Mouse (Mus musculus) embryonic facial prominence, embryonic 12.5 days (tissue): ENCODE measurements around the gene Whrn. TPM values are rescaled to one million over a fixed set of nuclear protein-coding genes. Genes with fewer than 3 reads are reported as not detected.

Experiments
- ATAC-seq: fragments of 200-750 bp; cut with Nextera tagmentation; 2 replicates; pipeline ENCODE4 v1.8.0; 2017; ENCODE audit not compliant: insufficient number of reproducible peaks, insufficient read depth, low FRiP score, low TSS enrichment
- H3K27ac ChIP-seq: fragments of 300-500 bp; sonication (generic); 2 replicates; pipeline ENCODE4 v1.5.1; 2016; ENCODE audit warnings: mild to moderate bottlenecking
- H3K27me3 ChIP-seq: fragments of 300-500 bp; sonication (generic); 2 replicates; pipeline ENCODE4 v1.6.1; 2016; ENCODE audit warnings: mild to moderate bottlenecking, moderate library complexity
- H3K36me3 ChIP-seq: fragments of 300-500 bp; sonication (generic); 2 replicates; pipeline ENCODE4 v1.6.1; 2016; ENCODE audit warnings: mild to moderate bottlenecking
- H3K4me1 ChIP-seq: fragments of 300-500 bp; sonication (generic); 2 replicates; pipeline ENCODE4 v1.6.1; 2016
- H3K4me2 ChIP-seq: fragments of 300-500 bp; sonication (generic); replicated peaks from 2 replicates; pipeline ENCODE4 v1.6.1; 2016; ENCODE audit warnings: mild to moderate bottlenecking, moderate library complexity
- H3K4me3 ChIP-seq: fragments of 300-500 bp; sonication (generic); 2 replicates; pipeline ENCODE4 v1.5.1; 2016; ENCODE audit warnings: mild to moderate bottlenecking
- H3K9ac ChIP-seq: fragments of 300-500 bp; sonication (generic); 2 replicates; pipeline ENCODE4 v1.6.1; 2016; ENCODE audit warnings: mild to moderate bottlenecking, moderate library complexity
- H3K9me3 ChIP-seq: fragments of 300-500 bp; sonication (generic); 2 replicates; pipeline ENCODE4 v1.6.1; 2016; ENCODE audit warnings: mild to moderate bottlenecking, moderate library complexity
- WGBS: fragments of 180-500 bp; shearing (Covaris S2); methylation state at CpG from one replicate; pipeline ENCODE4 v1.1.7; 2016; 5-methylcytosine and 5-hydroxymethylcytosine counted together
- polyA plus RNA-seq: library from polyadenylated mRNA; unstranded; fragments of >200 nt; fragmentation: Nextera tagmentation; extraction: Ambion mirVana; gene quantifications from 2 replicates; pipeline ENCODE4 v1.2.1, GENCODE M21; 2016

The Whrn gene
- polyA plus RNA-seq, 1 experiment from 2014 or later, result 8.6 TPM

DNA sequence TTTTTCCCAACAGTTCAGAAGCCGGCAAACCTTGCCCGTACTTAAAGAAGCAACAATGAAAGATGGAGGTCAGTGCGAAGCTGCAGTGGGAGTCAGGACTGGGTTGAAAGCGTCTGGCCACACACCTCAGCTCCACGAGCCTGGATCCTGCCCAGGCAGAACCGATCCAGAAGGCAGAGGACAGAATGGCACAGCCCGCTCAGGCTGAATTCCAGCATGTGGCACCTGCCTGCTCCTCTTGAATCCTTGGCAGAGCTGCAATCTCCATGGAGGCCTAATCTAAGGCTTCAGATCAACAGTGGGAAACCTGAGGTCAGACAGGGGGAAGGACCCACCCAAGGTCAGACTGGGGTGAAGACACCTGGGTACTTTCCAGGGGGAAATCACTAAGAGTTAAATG lies 54.2 kb downstream of the Whrn start:
- Histone ChIP-seq H3K9me3 (peaks cover 10% of the 10 kb centered on the region; the same call in 1 of the 2 replicates), H3K4me1 (peaks cover 18% of the 10 kb centered on the region; the same call in 1 of the 2 replicates), H3K9ac (no peak overlapping the region), H3K36me3 (0 out of 2 replicates have a peak, but pooled peaks cover 3% of the 10 kb centered on the region), H3K27me3 (no peaks in the 10 kb centered on the region), H3K4me2 (no peak overlapping the region), H3K4me3 (no peak overlapping the region), H3K27ac (no peak overlapping the region)
- ATAC-seq, result no peak
- WGBS, result 96% methylated on average over 7 of the region's 7 CpGs

DNA sequence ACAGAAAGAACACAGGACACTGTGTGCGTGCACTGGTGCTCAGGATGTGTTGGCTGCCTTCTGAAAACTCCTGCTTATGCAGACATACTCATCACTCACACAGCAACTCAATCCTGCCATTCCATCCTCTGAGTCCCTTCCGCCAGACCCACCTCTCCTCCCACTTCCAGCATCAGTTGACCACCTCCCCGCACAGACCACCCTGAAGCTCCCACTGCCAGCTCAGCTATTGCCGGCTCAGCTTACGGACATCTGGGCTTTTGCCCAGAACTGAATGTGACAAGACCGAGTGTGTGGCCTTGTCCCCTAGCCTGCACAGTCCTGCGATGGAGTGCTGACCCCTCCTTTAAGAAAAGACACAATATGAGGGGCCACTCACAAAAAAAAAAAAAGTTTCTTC lies 55.5 kb downstream of the Whrn start:
- H3K36me3 ChIP-seq, result no peaks in the 10 kb centered on the region
- H3K27ac ChIP-seq, result no peak overlapping the region
- peaks cover 18% of the 10 kb centered on the region; the same call in 1 of the 2 replicates for H3K4me1 ChIP-seq
- no peak overlapping the region for H3K4me3 ChIP-seq
- no peak overlapping the region for H3K9ac ChIP-seq
- H3K4me2 ChIP-seq, result no peak overlapping the region
- H3K9me3 ChIP-seq, result 0 out of 2 replicates have a peak, but pooled peaks cover 5% of the 10 kb centered on the region
- WGBS, result 46% methylated on average over 7 of the region's 7 CpGs
- no peaks in the 10 kb centered on the region for H3K27me3 ChIP-seq
- no peak for ATAC-seq

DNA sequence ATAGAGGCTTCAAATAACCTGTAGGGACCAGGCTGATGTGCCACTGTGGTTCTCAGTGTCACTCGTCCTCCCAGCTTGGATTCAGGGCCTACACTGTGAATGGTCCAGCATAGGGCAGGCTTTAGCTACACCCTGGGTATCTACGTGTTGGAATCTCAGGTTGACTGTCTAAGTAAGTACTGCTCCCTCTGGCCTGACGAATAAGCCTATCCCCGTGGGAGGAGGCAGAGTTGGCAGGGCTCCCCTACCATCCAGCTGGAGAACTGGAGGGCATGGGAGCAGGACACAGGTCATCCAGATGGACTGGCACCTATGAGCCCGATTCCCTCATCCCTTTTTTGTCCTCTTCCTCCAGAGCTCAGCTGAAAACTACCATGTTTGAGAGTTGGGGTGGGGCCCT lies 57.8 kb downstream of the Whrn start:
- Histone ChIP-seq H3K4me1 (peaks cover 18% of the 10 kb centered on the region; the same call in 1 of the 2 replicates), H3K27ac (peak overlapping the region; percentile 48), H3K4me2 (no peak overlapping the region), H3K27me3 (no peaks in the 10 kb centered on the region), H3K4me3 (no peak overlapping the region), H3K9me3 (0 out of 2 replicates have a peak, but pooled peaks cover 5% of the 10 kb centered on the region), H3K9ac (no peak overlapping the region), H3K36me3 (no peaks in the 10 kb centered on the region)
- no peak for ATAC-seq
- 76% methylated on average over 5 of the region's 5 CpGs for WGBS

DNA sequence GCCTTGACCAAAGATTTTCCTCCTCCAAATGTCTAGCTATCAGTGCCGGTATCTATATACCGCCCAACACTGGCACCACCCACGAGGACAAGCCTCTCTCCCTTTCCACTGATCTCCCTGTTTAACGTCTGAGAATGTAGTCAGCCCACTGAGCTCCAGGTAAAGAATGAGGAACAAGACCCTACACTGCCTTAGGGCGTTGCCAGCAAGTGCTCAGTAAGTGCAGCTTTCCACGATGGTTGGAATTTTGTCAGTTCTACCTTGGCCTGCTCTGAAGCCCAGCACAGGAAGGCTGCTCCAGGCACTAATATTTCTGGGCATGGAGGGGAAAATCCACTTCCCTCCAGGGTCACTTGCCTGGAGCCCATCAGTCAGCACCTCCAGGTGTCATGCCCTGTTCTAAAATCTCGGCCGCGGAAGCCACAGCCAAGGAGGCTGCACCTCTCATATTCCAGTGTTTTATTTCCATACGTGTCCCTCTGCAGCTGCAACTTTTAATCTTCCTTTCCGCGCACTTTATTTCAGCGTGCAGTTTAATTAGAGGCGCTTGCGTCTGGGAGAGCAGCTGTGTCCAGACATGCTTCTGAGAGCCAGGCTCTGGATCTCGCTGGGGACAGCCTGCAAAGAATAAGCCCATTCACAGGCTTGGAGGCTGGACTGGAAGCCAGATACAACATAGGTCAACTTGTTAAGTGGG lies 58.5 kb downstream of the Whrn start:
- H3K4me2 ChIP-seq, result no peak overlapping the region
- no peak overlapping the region for H3K9ac ChIP-seq
- peak overlapping the region; percentile 48 for H3K27ac ChIP-seq
- 43% methylated on average over 16 of the region's 16 CpGs for WGBS
- 0 out of 2 replicates have a peak, but pooled peaks cover 5% of the 10 kb centered on the region for H3K9me3 ChIP-seq
- H3K36me3 ChIP-seq, result no peaks in the 10 kb centered on the region
- H3K4me1 ChIP-seq, result peaks cover 18% of the 10 kb centered on the region; the same call in 1 of the 2 replicates
- no peak overlapping the region for H3K4me3 ChIP-seq
- no peaks in the 10 kb centered on the region for H3K27me3 ChIP-seq
- no peak for ATAC-seq

DNA sequence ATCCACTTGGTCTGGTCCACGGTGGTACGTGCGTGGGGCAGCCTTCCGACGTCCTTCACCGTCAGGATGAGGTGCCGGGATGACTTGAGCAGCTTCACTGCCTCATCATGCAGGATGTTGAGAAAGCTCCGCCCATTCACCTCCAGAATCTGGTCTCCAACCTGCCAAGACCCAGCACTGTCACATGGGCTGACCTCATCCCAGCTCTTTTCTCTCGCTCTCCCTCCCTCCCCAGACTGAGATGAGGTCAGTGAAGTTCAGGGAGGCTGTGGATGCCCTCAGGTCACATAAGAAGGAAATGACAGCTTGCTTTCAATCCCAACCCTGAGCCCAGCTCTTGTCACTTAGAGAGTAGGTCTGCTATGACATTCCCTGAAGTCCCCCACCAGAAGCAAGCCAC lies 60.4 kb downstream of the Whrn start:
- WGBS, result 76% methylated on average over 9 of the region's 9 CpGs
- no peak for ATAC-seq
- Histone ChIP-seq H3K4me3 (no peak overlapping the region), H3K9ac (no peak overlapping the region), H3K27ac (no peak overlapping the region), H3K4me1 (peaks cover 20% of the 10 kb centered on the region), H3K9me3 (0 out of 2 replicates have a peak, but pooled peaks cover 5% of the 10 kb centered on the region), H3K4me2 (no peak overlapping the region), H3K27me3 (no peaks in the 10 kb centered on the region), H3K36me3 (no peaks in the 10 kb centered on the region)

DNA sequence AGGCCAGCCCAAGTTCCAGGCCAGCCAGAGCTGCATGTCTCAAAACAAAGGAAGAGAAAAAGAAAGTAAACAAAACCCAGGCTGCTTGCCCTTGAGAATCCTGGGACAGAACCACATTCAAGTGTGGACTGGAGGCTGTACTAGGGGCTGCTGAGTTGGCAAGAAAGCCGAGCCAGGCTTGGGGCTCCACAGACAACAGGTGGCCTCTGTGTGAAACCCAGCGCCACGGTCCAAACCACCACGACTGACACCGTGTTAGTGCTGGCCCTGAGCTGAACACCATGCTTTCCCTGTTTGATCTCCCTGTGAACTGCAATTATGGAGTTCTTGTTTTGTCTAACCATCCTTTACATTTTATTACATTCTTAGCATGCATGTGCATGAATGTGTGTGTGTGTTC lies 64.7 kb downstream of the Whrn start:
- H3K4me3 ChIP-seq, result no peak overlapping the region
- no peaks in the 10 kb centered on the region for H3K36me3 ChIP-seq
- H3K4me2 ChIP-seq, result no peak overlapping the region
- H3K9me3 ChIP-seq, result no peaks in the 10 kb centered on the region
- H3K4me1 ChIP-seq, result peaks cover 13% of the 10 kb centered on the region; the same call in 1 of the 2 replicates
- no peak overlapping the region for H3K9ac ChIP-seq
- no peak overlapping the region for H3K27ac ChIP-seq
- WGBS, result 61% methylated on average over 5 of the region's 5 CpGs
- no peak for ATAC-seq
- no peaks in the 10 kb centered on the region for H3K27me3 ChIP-seq

DNA sequence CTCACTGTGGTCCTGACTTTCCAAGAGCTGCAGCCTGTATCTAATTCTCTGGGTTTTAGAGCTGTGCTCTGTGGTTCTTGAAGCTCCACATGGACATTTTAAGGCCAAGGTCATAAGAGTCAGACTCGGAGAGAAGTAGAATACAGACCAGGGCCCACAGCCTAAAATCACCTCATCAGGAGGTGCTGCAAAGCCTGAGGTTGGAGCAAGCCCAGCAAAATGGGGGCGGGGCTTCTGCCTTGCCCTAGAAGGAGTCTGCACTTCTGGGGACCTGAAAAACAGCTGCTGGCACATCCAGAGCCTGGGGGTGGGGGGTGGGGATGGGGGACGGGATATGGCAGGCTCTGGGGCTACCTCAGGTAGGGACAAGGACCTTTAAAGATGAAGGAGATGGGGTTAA lies 65.4 kb downstream of the Whrn start:
- WGBS, result 44% methylated on average over 3 of the region's 3 CpGs
- no peak overlapping the region for H3K4me3 ChIP-seq
- no peak for ATAC-seq
- H3K27me3 ChIP-seq, result no peaks in the 10 kb centered on the region
- no peak overlapping the region for H3K9ac ChIP-seq
- no peak overlapping the region for H3K4me2 ChIP-seq
- H3K4me1 ChIP-seq, result peaks cover 13% of the 10 kb centered on the region; the same call in 1 of the 2 replicates
- no peak overlapping the region for H3K27ac ChIP-seq
- H3K9me3 ChIP-seq, result no peaks in the 10 kb centered on the region
- H3K36me3 ChIP-seq, result no peaks in the 10 kb centered on the region

DNA sequence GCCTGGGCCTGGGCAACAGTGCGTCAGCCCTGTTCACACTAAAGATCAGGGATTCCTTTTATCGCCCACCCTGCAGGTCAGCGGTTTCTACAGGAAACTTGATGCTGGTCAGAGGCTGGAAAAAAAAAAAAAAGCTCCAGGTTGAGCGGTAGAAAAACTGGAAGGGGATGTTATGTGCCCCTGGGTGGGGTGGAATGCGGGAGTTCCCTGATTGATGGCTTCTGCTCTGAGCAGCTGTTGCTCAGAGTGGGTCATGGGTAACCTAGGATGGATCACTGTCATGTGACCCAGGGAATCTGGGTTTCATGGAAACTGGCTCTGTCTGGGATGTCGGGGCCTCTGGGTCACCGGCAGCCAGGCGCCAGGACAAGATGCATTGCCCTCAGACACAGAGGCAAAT lies 69.5 kb downstream of the Whrn start:
- ATAC-seq, result no peak
- WGBS, result 50% methylated on average over 8 of the region's 8 CpGs

DNA sequence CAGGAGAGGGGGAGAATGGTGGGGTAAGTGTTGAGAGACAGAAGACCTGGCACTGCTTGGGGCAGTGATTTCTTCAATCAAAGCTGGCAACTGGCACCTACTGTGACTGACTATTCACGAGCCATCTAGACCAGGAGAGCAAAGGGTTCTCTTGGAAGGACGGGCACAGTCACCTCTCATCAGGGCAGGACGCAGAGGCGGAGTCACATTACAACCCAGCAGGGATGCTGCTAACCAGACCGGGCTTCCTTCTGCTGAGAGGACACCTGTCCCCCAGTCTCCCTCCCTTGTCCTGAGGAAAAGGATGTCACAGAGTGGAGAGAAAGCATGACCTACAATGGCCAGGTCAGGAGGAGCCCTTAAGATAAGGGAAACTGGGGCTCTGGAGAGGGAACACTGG lies 72.0 kb downstream of the Whrn start:
- no peaks in the 10 kb centered on the region for H3K27me3 ChIP-seq
- H3K27ac ChIP-seq, result no peak overlapping the region
- H3K4me3 ChIP-seq, result no peak overlapping the region
- H3K9me3 ChIP-seq, result no peaks in the 10 kb centered on the region
- H3K4me2 ChIP-seq, result no peak overlapping the region
- H3K36me3 ChIP-seq, result no peaks in the 10 kb centered on the region
- 19% methylated on average over 5 of the region's 5 CpGs for WGBS
- no peaks in the 10 kb centered on the region for H3K4me1 ChIP-seq
- no peak for ATAC-seq
- no peak overlapping the region for H3K9ac ChIP-seq

More for the DNA sequence above, 69.5 kb downstream of the Whrn start:
- H3K9ac ChIP-seq, result no peak overlapping the region
- no peak overlapping the region for H3K4me3 ChIP-seq
- H3K4me2 ChIP-seq, result no peak overlapping the region
- H3K27ac ChIP-seq, result no peak overlapping the region
- H3K27me3 ChIP-seq, result no peaks in the 10 kb centered on the region
- no peaks in the 10 kb centered on the region for H3K9me3 ChIP-seq
- H3K4me1 ChIP-seq, result peaks cover 13% of the 10 kb centered on the region; the same call in 1 of the 2 replicates
- no peaks in the 10 kb centered on the region for H3K36me3 ChIP-seq

DNA sequence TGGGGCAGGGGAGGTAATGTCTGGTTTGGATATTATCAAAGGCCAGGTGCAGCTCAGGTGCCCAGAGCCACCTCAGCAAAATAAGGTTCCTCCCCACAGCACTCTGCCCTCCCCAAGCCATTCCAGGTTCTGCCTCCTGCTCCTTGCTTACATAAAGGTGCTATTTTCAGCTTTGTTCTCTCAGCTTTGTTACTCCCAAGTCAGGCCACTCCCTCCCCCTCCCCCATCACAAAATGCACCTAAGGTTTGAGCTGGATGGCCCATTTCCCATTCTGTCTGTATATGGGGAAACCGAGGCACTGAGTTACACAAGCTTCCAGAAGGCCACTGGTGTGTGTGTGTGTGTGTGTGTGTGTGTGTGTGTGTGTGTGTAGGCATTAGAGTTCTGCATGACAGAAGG lies 72.6 kb downstream of the Whrn start:
- WGBS, result 67% methylated on average over 1 of the region's 1 CpGs
- ATAC-seq, result no peak
- no peaks in the 10 kb centered on the region for H3K9me3 ChIP-seq

DNA sequence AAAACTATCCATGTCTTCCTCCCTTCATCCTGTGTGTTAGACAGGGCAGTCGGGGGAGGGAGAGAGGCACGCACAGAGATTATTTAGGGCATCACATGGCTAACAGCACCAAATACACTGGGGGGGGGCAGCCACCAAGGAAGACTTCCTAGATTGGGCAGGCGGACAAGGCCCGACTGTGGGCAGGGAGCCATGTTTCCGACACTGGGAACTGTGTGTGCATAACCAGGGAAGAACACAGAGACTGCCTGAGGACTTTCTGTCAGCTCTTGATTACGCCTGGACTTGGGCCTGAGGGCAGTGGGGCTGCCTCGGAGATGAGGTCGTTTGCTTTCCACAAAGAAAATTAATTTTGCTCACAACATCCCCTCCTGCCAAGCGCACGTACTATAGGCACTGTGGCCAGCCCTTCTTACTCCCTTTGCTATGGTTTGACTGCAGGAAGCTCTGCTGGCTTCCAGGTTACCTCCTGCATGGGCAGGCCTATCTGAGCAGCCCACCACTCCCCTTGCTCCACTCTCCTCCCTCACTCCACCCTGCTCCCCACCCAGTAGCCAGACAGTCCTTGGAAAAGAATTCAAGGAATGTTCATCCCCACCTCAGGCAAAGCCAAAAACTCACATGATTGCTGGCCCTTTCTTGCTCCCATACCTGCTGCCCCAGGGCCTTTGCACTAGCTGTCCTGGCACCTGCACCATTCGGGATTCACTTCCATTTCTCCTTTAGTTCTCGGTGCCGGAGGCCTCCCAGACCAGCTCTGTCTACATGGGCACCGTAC lies 75.5 kb downstream of the Whrn start:
- Histone ChIP-seq H3K36me3 (no peaks in the 10 kb centered on the region; the same call in 1 of the 2 replicates), H3K27me3 (no peaks in the 10 kb centered on the region), H3K4me1 (peaks cover 3% of the 10 kb centered on the region; the same call in 1 of the 2 replicates), H3K4me3 (no peak overlapping the region), H3K9ac (no peak overlapping the region), H3K9me3 (no peaks in the 10 kb centered on the region), H3K27ac (no peak overlapping the region), H3K4me2 (no peak overlapping the region)
- 64% methylated on average over 14 of the region's 14 CpGs for whole genome bisulfite sequencing
- no peak for ATAC-seq

More for the DNA sequence above, 72.6 kb downstream of the Whrn start:
- H3K4me2 ChIP-seq, result no peak overlapping the region
- H3K4me1 ChIP-seq, result no peaks in the 10 kb centered on the region
- no peak overlapping the region for H3K27ac ChIP-seq
- H3K36me3 ChIP-seq, result no peaks in the 10 kb centered on the region
- H3K4me3 ChIP-seq, result no peak overlapping the region
- no peaks in the 10 kb centered on the region for H3K27me3 ChIP-seq
- H3K9ac ChIP-seq, result no peak overlapping the region

DNA sequence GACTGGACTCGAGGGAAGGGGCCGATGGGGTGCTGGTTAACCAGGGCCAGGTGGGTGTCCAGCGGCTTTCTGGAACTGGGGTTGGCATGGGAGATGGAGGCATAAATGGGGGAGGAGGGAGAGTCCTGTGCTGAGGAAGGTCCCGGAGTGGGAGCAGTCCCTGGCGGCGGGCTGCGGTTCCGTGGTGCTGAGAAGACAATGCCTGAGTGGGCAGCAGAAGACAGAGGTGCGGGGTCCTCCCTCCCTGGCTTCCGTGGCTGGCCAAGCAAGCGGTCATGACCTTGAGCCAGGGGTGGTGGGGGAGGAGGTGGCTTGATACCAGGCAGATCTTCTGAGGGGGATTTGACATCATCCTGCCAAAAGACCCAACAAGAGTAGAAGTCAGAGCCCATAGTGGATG lies 77.5 kb downstream of the Whrn start:
- Histone ChIP-seq H3K9ac (no peak overlapping the region), H3K9me3 (no peaks in the 10 kb centered on the region), H3K4me2 (no peak overlapping the region), H3K4me3 (no peak overlapping the region), H3K27me3 (no peaks in the 10 kb centered on the region), H3K27ac (no peak overlapping the region), H3K36me3 (no peaks in the 10 kb centered on the region; the same call in 1 of the 2 replicates), H3K4me1 (peaks cover 3% of the 10 kb centered on the region; the same call in 1 of the 2 replicates)
- ATAC-seq, result no peak
- 83% methylated on average over 11 of the region's 11 CpGs for WGBS
